Mouse (Mus musculus) hindbrain, embryonic 11.5 days (tissue): ENCODE measurements at regions not wholly inside any gene's neighbourhood (a gene's known extent, or its start where the extent isn't known, plus 50 kb on each side); places are given as distances from the start of the nearest gene placed in this dataset.

Experiments
- ATAC-seq: fragments of 200-750 bp; cut with Nextera tagmentation; 2 replicates; pipeline ENCODE4 v1.8.0; 2017; ENCODE audit warnings: mild to moderate bottlenecking, moderate TSS enrichment, moderate library complexity; ENCODE audit not compliant: low FRiP score
- DNase-seq: peaks from one replicate; pipeline ENCODE4 v3.0.0-alpha.2; 2015; ENCODE audit warnings: low spot score
- H3K27ac ChIP-seq: fragments of 300-500 bp; sonication (generic); 2 replicates; pipeline ENCODE4 v1.5.1; 2014; ENCODE audit warnings: mild to moderate bottlenecking, low read depth, low read length
- H3K27me3 ChIP-seq: fragments of 300-500 bp; sonication (generic); 2 replicates; pipeline ENCODE4 v1.6.1; 2014; ENCODE audit warnings: mild to moderate bottlenecking, low read length, moderate library complexity, mixed read lengths; ENCODE audit not compliant: control insufficient read depth, insufficient read depth
- H3K36me3 ChIP-seq: fragments of 300-500 bp; sonication (generic); 2 replicates; pipeline ENCODE4 v1.6.1; 2014; ENCODE audit warnings: mild to moderate bottlenecking, low read length, moderate library complexity, mixed read lengths; ENCODE audit not compliant: control insufficient read depth, insufficient read depth
- H3K4me1 ChIP-seq: fragments of 300-500 bp; sonication (generic); replicated peaks from 2 replicates; pipeline ENCODE4 v1.6.1; 2014; ENCODE audit warnings: low read length, mixed read lengths; ENCODE audit not compliant: control insufficient read depth, insufficient read depth
- H3K4me2 ChIP-seq: fragments of 300-500 bp; sonication (generic); replicated peaks from 2 replicates; pipeline ENCODE4 v1.6.1; 2014; ENCODE audit warnings: mild to moderate bottlenecking, low read depth, low read length
- H3K4me3 ChIP-seq: fragments of 300-500 bp; sonication (generic); 2 replicates; pipeline ENCODE4 v1.5.1; 2014; ENCODE audit warnings: low read depth, low read length
- H3K9ac ChIP-seq: fragments of 300-500 bp; sonication (generic); 2 replicates; pipeline ENCODE4 v1.6.1; 2014; ENCODE audit warnings: low read depth, low read length
- H3K9me3 ChIP-seq: fragments of 300-500 bp; sonication (generic); 2 replicates; pipeline ENCODE4 v1.6.1; 2016; ENCODE audit warnings: low read length; ENCODE audit not compliant: control insufficient read depth
- WGBS: fragments of 180-500 bp; shearing (Covaris S2); extraction: QIAGEN DNeasy Blood & Tissue Kit; methylation state at CpG from one replicate; pipeline ENCODE4 v1.1.7; 2014; 5-methylcytosine and 5-hydroxymethylcytosine counted together

DNA sequence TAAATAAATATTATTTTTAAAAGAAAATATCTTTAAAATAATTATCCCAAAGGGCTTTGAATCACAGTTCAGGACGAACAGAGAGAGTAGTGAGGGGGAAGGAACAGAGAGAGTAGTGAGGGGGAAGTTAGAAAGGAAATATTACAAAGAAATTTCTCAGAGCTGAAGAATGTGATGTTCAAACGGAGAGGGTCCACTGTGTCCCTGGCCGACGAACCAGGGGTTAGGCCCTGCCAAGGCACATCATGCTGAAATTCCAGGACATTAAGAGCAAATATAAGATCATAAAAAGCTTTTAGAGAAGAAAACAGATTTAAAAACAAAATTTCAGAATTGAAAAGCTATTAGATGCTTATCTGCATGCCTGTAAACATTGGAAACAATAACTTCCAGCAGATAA is 61.6 kb downstream of the Skor1 start:
- H3K4me1 ChIP-seq: peaks cover 3% of the 10 kb centered on the region; the same call in 1 of the 2 replicates
- H3K36me3 ChIP-seq: no peaks in the 10 kb centered on the region
- no peak overlapping the region for H3K9ac ChIP-seq
- H3K9me3 ChIP-seq: no peaks in the 10 kb centered on the region
- no peak overlapping the region for H3K4me2 ChIP-seq
- ATAC-seq (no peak), DNase-seq (no peak)
- 74% methylated on average over 4 of the region's 4 CpGs for WGBS
- no peak overlapping the region for H3K27ac ChIP-seq
- H3K27me3 ChIP-seq: no peaks in the 10 kb centered on the region
- H3K4me3 ChIP-seq: no peak overlapping the region

GRCm38 (mm10) chr9:63086671-63087070 is 62.1 kb downstream of the Skor1 start:
- 48% methylated on average over 1 of the region's 1 CpGs for WGBS
- no peaks in the 10 kb centered on the region for H3K9me3 ChIP-seq
- H3K4me3 ChIP-seq: no peak overlapping the region
- ATAC-seq: no peak
- no peak overlapping the region for H3K9ac ChIP-seq
- H3K4me1 ChIP-seq: peaks cover 3% of the 10 kb centered on the region; the same call in 1 of the 2 replicates
- H3K36me3 ChIP-seq: no peaks in the 10 kb centered on the region
- DNase-seq: no peak
- H3K4me2 ChIP-seq: no peak overlapping the region
- H3K27ac ChIP-seq: no peak overlapping the region
- no peaks in the 10 kb centered on the region for H3K27me3 ChIP-seq

- no peaks in the 10 kb centered on the region for H3K27me3 ChIP-seq
- WGBS: 92% methylated on average over 7 of the region's 7 CpGs
- H3K4me1 ChIP-seq: no peaks in the 10 kb centered on the region
- no peak overlapping the region for H3K4me3 ChIP-seq
- H3K36me3 ChIP-seq: no peaks in the 10 kb centered on the region
- no peaks in the 10 kb centered on the region for H3K9me3 ChIP-seq
- DNase-seq (no peak), ATAC-seq (no peak)
- no peak overlapping the region for H3K9ac ChIP-seq
- no peak overlapping the region for H3K4me2 ChIP-seq
- no peak overlapping the region for H3K27ac ChIP-seq
Observed at GRCm38 (mm10) chr9:63082830-63083229, 65.9 kb downstream of the Skor1 start.

GRCm38 (mm10) chr9:63082311-63082710 is 66.5 kb downstream of the Skor1 start:
- H3K4me3 ChIP-seq: no peak overlapping the region
- no peak overlapping the region for H3K4me2 ChIP-seq
- 94% methylated on average over 3 of the region's 3 CpGs for WGBS
- ATAC-seq (no peak), DNase-seq (no peak)
- H3K9ac ChIP-seq: no peak overlapping the region
- H3K4me1 ChIP-seq: no peaks in the 10 kb centered on the region
- H3K9me3 ChIP-seq: no peaks in the 10 kb centered on the region
- no peaks in the 10 kb centered on the region for H3K36me3 ChIP-seq
- no peak overlapping the region for H3K27ac ChIP-seq
- H3K27me3 ChIP-seq: no peaks in the 10 kb centered on the region

DNA sequence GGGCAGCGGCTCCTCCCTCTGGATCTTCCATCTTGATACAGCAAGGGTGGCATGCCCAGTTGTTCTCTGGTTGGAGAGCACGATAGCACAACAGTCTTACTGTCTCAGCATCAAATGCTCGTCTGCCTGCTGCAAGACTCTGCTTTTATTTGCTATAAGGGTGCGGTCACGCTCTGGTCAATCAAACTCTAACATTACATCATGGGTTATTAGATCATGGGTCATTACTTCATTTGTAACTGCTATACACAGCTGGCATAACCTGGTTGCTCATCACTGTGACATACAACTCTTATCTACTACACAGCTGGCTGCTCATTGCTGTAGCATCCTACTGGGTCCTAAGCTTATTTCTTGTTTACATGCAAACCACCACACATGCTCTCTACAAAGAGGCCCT is 68.4 kb downstream of the Skor1 start:
- 90% methylated on average over 5 of the region's 5 CpGs for WGBS
- Histone ChIP-seq H3K9me3 (no peaks in the 10 kb centered on the region), H3K4me3 (no peak overlapping the region), H3K27ac (no peak overlapping the region), H3K4me2 (no peak overlapping the region), H3K36me3 (no peaks in the 10 kb centered on the region), H3K4me1 (peaks cover 2% of the 10 kb centered on the region; the same call in 1 of the 2 replicates), H3K27me3 (no peaks in the 10 kb centered on the region), H3K9ac (no peak overlapping the region)
- ATAC-seq: no peak
- no peak for DNase-seq

DNA sequence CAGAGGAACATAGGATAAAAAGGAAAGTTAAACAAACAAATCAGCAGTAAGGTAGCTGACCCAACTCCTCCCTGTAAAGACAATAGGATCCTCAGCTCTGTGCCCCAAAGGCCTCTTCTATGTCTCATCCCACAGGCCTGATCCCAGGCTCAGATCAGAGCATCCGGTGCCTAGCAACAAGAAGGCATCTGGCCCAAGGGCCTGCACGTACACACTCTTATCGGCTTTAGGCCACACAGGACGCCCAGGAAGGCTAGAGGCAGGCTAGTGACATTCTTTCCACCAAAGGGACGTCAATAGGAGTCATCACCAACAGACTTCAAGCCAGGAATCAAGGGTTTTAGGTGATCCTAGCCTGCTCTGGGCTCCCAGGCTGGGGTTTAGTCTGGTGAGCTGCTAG is 73.5 kb downstream of the Skor1 start:
- H3K4me1 ChIP-seq: peaks cover 7% of the 10 kb centered on the region
- H3K4me2 ChIP-seq: no peak overlapping the region
- no peak overlapping the region for H3K4me3 ChIP-seq
- no peaks in the 10 kb centered on the region for H3K36me3 ChIP-seq
- WGBS: 16% methylated on average over 5 of the region's 5 CpGs
- DNase-seq (peak; percentile 44), ATAC-seq (no peak)
- no peak overlapping the region for H3K27ac ChIP-seq
- H3K9me3 ChIP-seq: no peaks in the 10 kb centered on the region
- no peak overlapping the region for H3K9ac ChIP-seq
- H3K27me3 ChIP-seq: no peaks in the 10 kb centered on the region

DNA sequence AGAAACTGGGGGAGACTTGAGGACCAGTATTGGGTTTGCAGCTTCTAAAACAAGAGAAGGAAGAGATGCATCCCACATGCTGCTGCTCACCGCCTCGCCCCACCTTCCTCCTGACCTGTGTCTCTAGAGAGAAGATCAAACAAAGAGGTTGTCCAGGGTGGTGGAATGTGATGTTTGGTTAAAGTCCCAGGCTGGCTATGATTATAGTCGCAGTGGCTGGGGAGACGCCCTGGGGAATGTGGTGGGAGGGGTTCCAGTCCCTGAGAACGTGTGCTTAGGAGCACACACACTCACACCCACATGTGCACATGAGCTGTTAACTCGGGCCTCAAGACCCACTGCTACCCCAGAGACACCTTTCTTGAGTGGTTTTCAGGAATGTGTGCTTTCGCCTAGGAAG is 74.0 kb downstream of the Skor1 start:
- H3K9ac ChIP-seq: no peak overlapping the region
- H3K4me3 ChIP-seq: no peak overlapping the region
- no peaks in the 10 kb centered on the region for H3K36me3 ChIP-seq
- peak; percentile 16 for DNase-seq
- no peak for ATAC-seq
- 30% methylated on average over 7 of the region's 7 CpGs for WGBS
- H3K4me2 ChIP-seq: no peak overlapping the region
- no peaks in the 10 kb centered on the region for H3K9me3 ChIP-seq
- no peaks in the 10 kb centered on the region for H3K27me3 ChIP-seq
- H3K27ac ChIP-seq: no peak overlapping the region
- peaks cover 7% of the 10 kb centered on the region for H3K4me1 ChIP-seq

DNA sequence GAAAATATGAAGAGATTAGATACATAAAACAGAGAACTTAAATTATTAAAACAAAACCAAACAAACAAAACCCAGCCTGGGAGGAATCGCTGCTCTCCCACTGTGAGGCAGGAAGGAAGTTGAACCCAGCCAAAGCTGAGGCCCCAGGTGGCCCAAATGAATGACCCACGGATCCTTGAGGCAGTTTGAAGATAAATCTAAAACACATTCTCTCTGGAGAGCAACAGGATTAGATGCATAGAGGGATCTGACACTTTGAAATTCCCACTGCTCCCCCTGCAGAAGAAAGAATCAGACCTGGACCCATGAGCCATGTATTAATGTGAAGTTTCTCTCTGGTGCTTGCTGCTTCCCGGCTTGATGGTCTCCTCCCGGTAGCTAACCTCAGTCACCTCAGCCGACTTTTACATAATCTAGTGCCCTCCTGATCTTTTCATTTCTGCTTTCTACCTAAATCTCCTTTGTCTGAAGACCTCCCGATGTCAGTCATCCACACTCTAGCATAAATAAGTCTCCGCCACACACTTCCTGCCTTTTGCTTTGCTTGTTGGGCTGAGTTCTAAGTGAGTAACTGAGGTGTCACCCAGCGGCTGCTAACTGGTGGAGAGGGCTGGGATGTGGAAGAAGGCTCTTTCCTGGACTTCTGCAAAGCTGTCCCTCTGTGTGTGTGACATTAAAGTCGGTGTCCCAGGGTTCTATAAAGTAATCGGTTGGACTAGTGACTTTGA is 74.6 kb downstream of the Skor1 start:
- 33% methylated on average over 10 of the region's 10 CpGs for WGBS

DNA sequence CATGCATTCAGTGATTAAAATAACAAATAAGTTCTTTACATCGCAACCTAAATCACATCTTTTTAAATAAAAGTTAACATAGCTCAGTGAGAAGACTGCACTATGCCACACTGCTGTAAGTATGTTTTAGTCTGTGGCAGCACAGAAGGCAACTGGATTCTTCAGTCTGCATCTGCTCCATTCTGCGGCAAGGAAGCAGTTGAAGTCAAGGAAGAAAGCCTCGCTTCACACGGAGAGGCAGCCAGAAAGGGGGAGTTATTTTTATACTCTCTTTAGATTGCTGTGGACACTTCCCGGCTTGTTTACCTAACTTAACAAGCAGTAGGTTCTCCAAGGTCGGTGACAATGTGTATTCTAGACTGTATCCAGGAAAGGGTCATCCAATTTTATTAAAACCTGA is 77.7 kb downstream of the Skor1 start:
- DNase-seq: no peak
- Histone ChIP-seq H3K36me3 (no peaks in the 10 kb centered on the region), H3K9me3 (no peaks in the 10 kb centered on the region), H3K4me3 (no peak overlapping the region), H3K9ac (no peak overlapping the region), H3K4me2 (no peak overlapping the region), H3K27me3 (no peaks in the 10 kb centered on the region), H3K4me1 (peaks cover 7% of the 10 kb centered on the region), H3K27ac (no peak overlapping the region)
- 66% methylated on average over 6 of the region's 6 CpGs for WGBS
- no peak for ATAC-seq

More for the DNA sequence above, 74.6 kb downstream of the Skor1 start:
- Histone ChIP-seq H3K9me3 (no peaks in the 10 kb centered on the region), H3K27me3 (no peaks in the 10 kb centered on the region), H3K4me1 (peaks cover 7% of the 10 kb centered on the region), H3K27ac (no peak overlapping the region), H3K36me3 (no peaks in the 10 kb centered on the region), H3K9ac (no peak overlapping the region), H3K4me3 (no peak overlapping the region), H3K4me2 (no peak overlapping the region)
- DNase-seq (peak; percentile 18), ATAC-seq (no peak)
